Mouse (Mus musculus): ENCODE data around the gene Lrrtm4. TPM values are rescaled to one million over a fixed set of nuclear protein-coding genes. Genes with fewer than 3 reads are reported as not detected.

Gene Lrrtm4
- polyA plus RNA-seq, 1 experiment from 2014 or later = 1.1 TPM

- no peak overlapping the region for H3K4me3 ChIP-seq (replicated peaks; ENCODE audit: low read length)
- ATAC-seq (ENCODE audit: insufficient read depth, low FRiP score) = no peak
- H3K9me3 ChIP-seq (replicated peaks; ENCODE audit: control insufficient read depth, low read length) = no peaks in the 10 kb centered on the region
- no peak overlapping the region for H3K9ac ChIP-seq (ENCODE audit: low read length)
- H3K27ac ChIP-seq (ENCODE audit: low read length) = no peak overlapping the region
- no peaks in the 10 kb centered on the region for H3K36me3 ChIP-seq (ENCODE audit: control insufficient read depth, insufficient read depth, low read length)
- H3K4me1 ChIP-seq (ENCODE audit: control insufficient read depth, insufficient read depth, low read length) = no peaks in the 10 kb centered on the region
- H3K27me3 ChIP-seq (ENCODE audit: control insufficient read depth, insufficient read depth, low read length) = no peaks in the 10 kb centered on the region
- WGBS = 77% methylated on average over 1 of the region's 1 CpGs
- no peak overlapping the region for H3K4me2 ChIP-seq (ENCODE audit: low read depth, low read length)
These were observed 107.7 kb downstream of the Lrrtm4 start for GRCm38 (mm10) chr6:80126419-80126818.

GRCm38 (mm10) chr6:80162585-80162984 lies 143.9 kb downstream of the Lrrtm4 start:
- 66% methylated on average over 4 of the region's 4 CpGs for WGBS

GRCm38 (mm10) chr6:80181916-80182315 lies 163.2 kb downstream of the Lrrtm4 start:
- Histone ChIP-seq H3K4me1 (ENCODE audit: control insufficient read depth, insufficient read depth, low read length) (no peaks in the 10 kb centered on the region), H3K9ac (ENCODE audit: low read length) (no peak overlapping the region), H3K4me2 (ENCODE audit: low read depth, low read length) (no peak overlapping the region), H3K27ac (ENCODE audit: low read length) (no peak overlapping the region), H3K27me3 (ENCODE audit: control insufficient read depth, insufficient read depth, low read length) (no peaks in the 10 kb centered on the region), H3K9me3 (replicated peaks; ENCODE audit: control insufficient read depth, low read length) (no peaks in the 10 kb centered on the region), H3K36me3 (ENCODE audit: control insufficient read depth, insufficient read depth, low read length) (no peaks in the 10 kb centered on the region), H3K4me3 (replicated peaks; ENCODE audit: low read length) (no peak overlapping the region)
- no peak for ATAC-seq (ENCODE audit: insufficient read depth, low FRiP score)
- WGBS = 66% methylated on average over 1 of the region's 1 CpGs

More at GRCm38 (mm10) chr6:80162585-80162984, 143.9 kb downstream of the Lrrtm4 start:
- H3K9ac ChIP-seq (ENCODE audit: low read length) = no peak overlapping the region
- H3K36me3 ChIP-seq (ENCODE audit: control insufficient read depth, insufficient read depth, low read length) = no peaks in the 10 kb centered on the region
- H3K4me2 ChIP-seq (ENCODE audit: low read depth, low read length) = no peak overlapping the region
- H3K4me1 ChIP-seq (ENCODE audit: control insufficient read depth, insufficient read depth, low read length) = no peaks in the 10 kb centered on the region
- H3K9me3 ChIP-seq (replicated peaks; ENCODE audit: control insufficient read depth, low read length) = no peaks in the 10 kb centered on the region
- no peak overlapping the region for H3K27ac ChIP-seq (ENCODE audit: low read length)
- H3K4me3 ChIP-seq (replicated peaks; ENCODE audit: low read length) = no peak overlapping the region
- no peaks in the 10 kb centered on the region for H3K27me3 ChIP-seq (ENCODE audit: control insufficient read depth, insufficient read depth, low read length)
- ATAC-seq (ENCODE audit: insufficient read depth, low FRiP score) = no peak

GRCm38 (mm10) chr6:80182353-80182752 lies 163.7 kb downstream of the Lrrtm4 start:
- 92% methylated on average over 2 of the region's 2 CpGs for WGBS
- H3K4me3 ChIP-seq (replicated peaks; ENCODE audit: low read length) = no peak overlapping the region
- ATAC-seq (ENCODE audit: insufficient read depth, low FRiP score) = no peak
- H3K27ac ChIP-seq (ENCODE audit: low read length) = no peak overlapping the region
- no peaks in the 10 kb centered on the region for H3K4me1 ChIP-seq (ENCODE audit: control insufficient read depth, insufficient read depth, low read length)
- no peak overlapping the region for H3K9ac ChIP-seq (ENCODE audit: low read length)
- no peaks in the 10 kb centered on the region for H3K9me3 ChIP-seq (replicated peaks; ENCODE audit: control insufficient read depth, low read length)
- H3K4me2 ChIP-seq (ENCODE audit: low read depth, low read length) = no peak overlapping the region
- no peaks in the 10 kb centered on the region for H3K36me3 ChIP-seq (ENCODE audit: control insufficient read depth, insufficient read depth, low read length)
- H3K27me3 ChIP-seq (ENCODE audit: control insufficient read depth, insufficient read depth, low read length) = no peaks in the 10 kb centered on the region

- no peak overlapping the region for H3K27ac ChIP-seq (ENCODE audit: low read length)
- WGBS = 81% methylated on average over 6 of the region's 6 CpGs
These were observed 166.9 kb downstream of the Lrrtm4 start for GRCm38 (mm10) chr6:80185489-80186113.

GRCm38 (mm10) chr6:80186791-80187190 lies 168.1 kb downstream of the Lrrtm4 start:
- Histone ChIP-seq H3K9ac (ENCODE audit: low read length) (no peak overlapping the region), H3K4me1 (ENCODE audit: control insufficient read depth, insufficient read depth, low read length) (no peaks in the 10 kb centered on the region), H3K27me3 (ENCODE audit: control insufficient read depth, insufficient read depth, low read length) (no peaks in the 10 kb centered on the region), H3K4me3 (replicated peaks; ENCODE audit: low read length) (no peak overlapping the region), H3K9me3 (replicated peaks; ENCODE audit: control insufficient read depth, low read length) (no peaks in the 10 kb centered on the region), H3K4me2 (ENCODE audit: low read depth, low read length) (no peak overlapping the region), H3K27ac (ENCODE audit: low read length) (no peak overlapping the region), H3K36me3 (ENCODE audit: control insufficient read depth, insufficient read depth, low read length) (no peaks in the 10 kb centered on the region)
- ATAC-seq (ENCODE audit: insufficient read depth, low FRiP score) = no peak
- whole genome bisulfite sequencing = 32% methylated on average over 1 of the region's 1 CpGs

More at GRCm38 (mm10) chr6:80185489-80186113, 166.9 kb downstream of the Lrrtm4 start:
- Histone ChIP-seq H3K36me3 (ENCODE audit: control insufficient read depth, insufficient read depth, low read length) (no peaks in the 10 kb centered on the region), H3K27me3 (ENCODE audit: control insufficient read depth, insufficient read depth, low read length) (no peaks in the 10 kb centered on the region), H3K9ac (ENCODE audit: low read length) (no peak overlapping the region), H3K4me1 (ENCODE audit: control insufficient read depth, insufficient read depth, low read length) (no peaks in the 10 kb centered on the region), H3K4me3 (replicated peaks; ENCODE audit: low read length) (no peak overlapping the region), H3K9me3 (replicated peaks; ENCODE audit: control insufficient read depth, low read length) (no peaks in the 10 kb centered on the region), H3K4me2 (ENCODE audit: low read depth, low read length) (no peak overlapping the region)
- ATAC-seq (ENCODE audit: insufficient read depth, low FRiP score) = no peak

- no peak for ATAC-seq (ENCODE audit: insufficient read depth, low FRiP score)
- H3K9me3 ChIP-seq (replicated peaks; ENCODE audit: control insufficient read depth, low read length) = no peaks in the 10 kb centered on the region
- no peak overlapping the region for H3K4me2 ChIP-seq (ENCODE audit: low read depth, low read length)
- H3K27ac ChIP-seq (ENCODE audit: low read length) = no peak overlapping the region
- H3K4me3 ChIP-seq (replicated peaks; ENCODE audit: low read length) = no peak overlapping the region
- H3K27me3 ChIP-seq (ENCODE audit: control insufficient read depth, insufficient read depth, low read length) = no peaks in the 10 kb centered on the region
- H3K36me3 ChIP-seq (ENCODE audit: control insufficient read depth, insufficient read depth, low read length) = no peaks in the 10 kb centered on the region
- no peak overlapping the region for H3K9ac ChIP-seq (ENCODE audit: low read length)
- H3K4me1 ChIP-seq (ENCODE audit: control insufficient read depth, insufficient read depth, low read length) = no peaks in the 10 kb centered on the region
- WGBS = 44% methylated on average over 2 of the region's 2 CpGs
These were observed 190.8 kb downstream of the Lrrtm4 start for GRCm38 (mm10) chr6:80209476-80209875.

- 87% methylated on average over 5 of the region's 5 CpGs for WGBS
- Histone ChIP-seq H3K4me3 (replicated peaks; ENCODE audit: low read length) (no peak overlapping the region), H3K4me1 (ENCODE audit: control insufficient read depth, insufficient read depth, low read length) (no peaks in the 10 kb centered on the region), H3K36me3 (ENCODE audit: control insufficient read depth, insufficient read depth, low read length) (no peaks in the 10 kb centered on the region), H3K27me3 (ENCODE audit: control insufficient read depth, insufficient read depth, low read length) (no peaks in the 10 kb centered on the region), H3K27ac (ENCODE audit: low read length) (no peak overlapping the region), H3K9me3 (replicated peaks; ENCODE audit: control insufficient read depth, low read length) (no peaks in the 10 kb centered on the region), H3K9ac (ENCODE audit: low read length) (no peak overlapping the region), H3K4me2 (ENCODE audit: low read depth, low read length) (no peak overlapping the region)
- no peak for ATAC-seq (ENCODE audit: insufficient read depth, low FRiP score)
These were observed 191.6 kb downstream of the Lrrtm4 start for GRCm38 (mm10) chr6:80210281-80210680.

GRCm38 (mm10) chr6:80261595-80261994 lies 242.9 kb downstream of the Lrrtm4 start:
- ATAC-seq (ENCODE audit: insufficient read depth, low FRiP score) = no peak
- Histone ChIP-seq H3K9ac (ENCODE audit: low read length) (no peak overlapping the region), H3K9me3 (replicated peaks; ENCODE audit: control insufficient read depth, low read length) (no peaks in the 10 kb centered on the region)

More at GRCm38 (mm10) chr6:80261595-80261994, 242.9 kb downstream of the Lrrtm4 start:
- no peaks in the 10 kb centered on the region for H3K27me3 ChIP-seq (ENCODE audit: control insufficient read depth, insufficient read depth, low read length)
- no peaks in the 10 kb centered on the region for H3K4me1 ChIP-seq (ENCODE audit: control insufficient read depth, insufficient read depth, low read length)
- H3K36me3 ChIP-seq (ENCODE audit: control insufficient read depth, insufficient read depth, low read length) = no peaks in the 10 kb centered on the region
- no peak overlapping the region for H3K4me2 ChIP-seq (ENCODE audit: low read depth, low read length)
- no peak overlapping the region for H3K27ac ChIP-seq (ENCODE audit: low read length)
- no peak overlapping the region for H3K4me3 ChIP-seq (replicated peaks; ENCODE audit: low read length)
- 94% methylated on average over 1 of the region's 1 CpGs for WGBS

Data from stomach, embryonic 16.5 days (tissue).